ENCODE assay signal across 13 mouse cellular contexts in the genomic region with DNA sequence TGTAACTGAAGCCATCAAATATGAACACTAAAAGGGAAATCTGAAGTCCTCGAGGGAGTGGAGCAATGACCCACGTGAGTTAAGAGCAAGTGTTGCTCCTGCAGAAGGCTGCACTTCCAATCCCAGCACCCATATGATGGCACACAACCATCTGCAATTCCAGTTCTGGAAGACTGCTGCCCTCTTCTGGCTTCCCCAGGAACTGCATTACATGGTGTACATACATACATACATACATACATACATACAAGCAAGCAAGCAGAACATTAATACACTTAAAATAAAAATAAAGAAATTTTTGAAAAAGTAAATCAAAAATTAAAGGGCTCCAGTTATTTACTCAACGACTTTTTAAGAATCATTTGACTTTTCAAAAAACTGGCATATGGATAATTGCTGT. TPM values are rescaled to one million over a fixed set of nuclear protein-coding genes. Genes with fewer than 3 reads are reported as not detected.
DNase-seq lines count a peak whose midpoint lies in the region; ATAC-seq and TF ChIP-seq lines count a peak whose summit lies in the region.
"Had no signal": no experiment of that assay in that cellular context is flagged by ENCODE, and none has a peak within 500 bp of the region (broad histone marks: within the 10 kb centered on the region; RNA-seq: fewer than 3 reads in every experiment).

No protein-coding gene starts in this region.

- no peak for DNase-seq in forebrain, postnatal 0 days
- DNase-seq in liver, adult 2 months (ENCODE audit: extremely low read depth, low read depth, low spot score), result no peak
- DNase-seq in liver, embryonic 11.5 days (ENCODE audit: low spot score), result no peak
- DNase-seq in c-Kit-negative CD71-positive TER-119-positive erythroid progenitor cells, embryonic 14.5 days (ENCODE audit: low read depth, low spot score), result peak; percentile 13
- DNase-seq in cerebellum, postnatal 4 days (ENCODE audit: low spot score in 2 of 2), result no peak
- DNase-seq in layer of hippocampus, adult 18-20 months (ENCODE audit: low spot score in 2 of 2), result no peak
- DNase-seq: cerebellum, postnatal 36 days; heart, postnatal 4 days; kidney, adult 18-20 months had no signal

- H3K27me3 ChIP-seq in forebrain, postnatal 0 days (ENCODE audit: insufficient read depth, low read length), result no peaks in the 10 kb centered on the region
- H3K27me3 ChIP-seq in forebrain, embryonic 13.5 days, result no peaks in the 10 kb centered on the region
- no peaks in the 10 kb centered on the region for H3K27me3 ChIP-seq in liver, adult 2 months (ENCODE audit: control insufficient read depth, insufficient read depth, low read length)
- H3K27me3 ChIP-seq in liver, embryonic 11.5 days (replicated peaks; ENCODE audit: control insufficient read depth, insufficient read depth, low read length), result no peaks in the 10 kb centered on the region
- H3K27me3 ChIP-seq in E14TG2a.4 (ENCODE audit: insufficient read depth, low read length), result no peaks in the 10 kb centered on the region; the same call in 1 of the 2 replicates
- H3K27me3 ChIP-seq: limb, embryonic 15.5 days had no signal

- H3K27ac ChIP-seq in forebrain, postnatal 0 days (ENCODE audit: low read depth, low read length), result no peak overlapping the region
- no peak overlapping the region for H3K27ac ChIP-seq in forebrain, embryonic 13.5 days
- H3K27ac ChIP-seq in liver, adult 2 months (replicated peaks; ENCODE audit: insufficient read depth, low read depth, low read length), result no peak overlapping the region
- H3K27ac ChIP-seq in liver, embryonic 11.5 days (ENCODE audit: low read depth, low read length), result no peak overlapping the region
- H3K27ac ChIP-seq: limb, embryonic 15.5 days had no signal

- peak; percentile 28; the same call in 1 of the 2 replicates for TF ChIP-seq CTCF in forebrain, postnatal 0 days (IDR thresholded peaks at IDR 0.05; ENCODE audit: low read depth)
- peak; percentile 12; the same call in 1 of the 2 replicates for TF ChIP-seq CTCF in liver, adult 2 months (IDR thresholded peaks at IDR 0.05; ENCODE audit: low read depth, low read length)
- TF ChIP-seq CTCF in E14TG2a.4 (conservative IDR thresholded peaks at IDR 0.05; ENCODE audit: low read length), result peak; percentile 72

- no peak overlapping the region for H3K4me3 ChIP-seq in forebrain, postnatal 0 days (ENCODE audit: low read depth, low read length)
- no peak overlapping the region for H3K4me3 ChIP-seq in forebrain, embryonic 13.5 days
- H3K4me3 ChIP-seq in liver, adult 2 months (ENCODE audit: insufficient read depth, low read depth, low read length), result no peak overlapping the region
- H3K4me3 ChIP-seq in liver, embryonic 11.5 days (ENCODE audit: low read depth, low read length), result no peak overlapping the region
- H3K4me3 ChIP-seq in E14TG2a.4 (replicated peaks; ENCODE audit: low read length), result no peak overlapping the region
- H3K4me3 ChIP-seq: limb, embryonic 15.5 days had no signal

- no peak for ATAC-seq in forebrain, postnatal 0 days
- ATAC-seq in forebrain, embryonic 13.5 days, result no peak
- no peak for ATAC-seq in liver, embryonic 11.5 days (replicated peaks; ENCODE audit: low FRiP score)
- ATAC-seq: forebrain, embryonic 16.5 days had no signal

- WGBS in forebrain, postnatal 0 days, result 91% methylated on average over 3 of the region's 3 CpGs
- 95% methylated on average over 3 of the region's 3 CpGs for WGBS in forebrain, embryonic 13.5 days
- WGBS in liver, adult 2 months, result 94% methylated on average over 3 of the region's 3 CpGs
- 86% methylated on average over 3 of the region's 3 CpGs for WGBS in liver, embryonic 11.5 days

- H3K36me3 ChIP-seq in forebrain, postnatal 0 days (ENCODE audit: insufficient read depth), result no peaks in the 10 kb centered on the region
- H3K36me3 ChIP-seq in forebrain, embryonic 13.5 days (ENCODE audit: poor library complexity, severe bottlenecking), result no peaks in the 10 kb centered on the region
- H3K36me3 ChIP-seq in liver, adult 2 months (ENCODE audit: control insufficient read depth, insufficient read depth, low read length), result no peaks in the 10 kb centered on the region
- no peaks in the 10 kb centered on the region for H3K36me3 ChIP-seq in liver, embryonic 11.5 days (ENCODE audit: control insufficient read depth, insufficient read depth, low read length)
- no peaks in the 10 kb centered on the region for H3K36me3 ChIP-seq in E14TG2a.4 (ENCODE audit: insufficient read depth, low read length)
- H3K36me3 ChIP-seq: limb, embryonic 15.5 days had no signal

- TF ChIP-seq POLR2A in liver, adult 2 months (IDR thresholded peaks at IDR 0.05; ENCODE audit: extremely low read depth, insufficient read depth, low read length), result no peak

- no peaks in the 10 kb centered on the region for H3K9me3 ChIP-seq in forebrain, postnatal 0 days (ENCODE audit: low read length)
- H3K9me3 ChIP-seq in forebrain, embryonic 13.5 days (replicated peaks), result 0 out of 2 replicates have a peak, but pooled peaks cover 3% of the 10 kb centered on the region
- no peaks in the 10 kb centered on the region for H3K9me3 ChIP-seq in liver, embryonic 11.5 days (ENCODE audit: control insufficient read depth, low read length)
- peaks cover 10% of the 10 kb centered on the region for H3K9me3 ChIP-seq in E14TG2a.4 (ENCODE audit: low read length)
- H3K9me3 ChIP-seq: limb, embryonic 15.5 days had no signal

- H3K79me2 ChIP-seq in liver, adult 2 months (ENCODE audit: control insufficient read depth, insufficient read depth, low read length), result no peaks in the 10 kb centered on the region

- H3K9ac ChIP-seq in forebrain, postnatal 0 days, result no peak overlapping the region
- no peak overlapping the region for H3K9ac ChIP-seq in forebrain, embryonic 13.5 days
- H3K9ac ChIP-seq in liver, adult 2 months (ENCODE audit: low read depth, low read length), result no peak overlapping the region
- no peak overlapping the region for H3K9ac ChIP-seq in liver, embryonic 11.5 days (ENCODE audit: low read depth, low read length)
- H3K9ac ChIP-seq: limb, embryonic 15.5 days had no signal

- no peak overlapping the region for H3K4me2 ChIP-seq in forebrain, postnatal 0 days (ENCODE audit: low read depth)
- H3K4me2 ChIP-seq in forebrain, embryonic 13.5 days, result no peak overlapping the region
- H3K4me2 ChIP-seq in liver, embryonic 11.5 days, result no peak overlapping the region
- H3K4me2 ChIP-seq: limb, embryonic 15.5 days had no signal

- H3K4me1 ChIP-seq in forebrain, postnatal 0 days (ENCODE audit: insufficient read depth), result no peaks in the 10 kb centered on the region
- H3K4me1 ChIP-seq in forebrain, embryonic 13.5 days, result peaks cover 19% of the 10 kb centered on the region
- no peaks in the 10 kb centered on the region for H3K4me1 ChIP-seq in liver, adult 2 months (ENCODE audit: control insufficient read depth, insufficient read depth, low read length)
- no peaks in the 10 kb centered on the region for H3K4me1 ChIP-seq in liver, embryonic 11.5 days (replicated peaks; ENCODE audit: control insufficient read depth, insufficient read depth, low read length)
- no peaks in the 10 kb centered on the region for H3K4me1 ChIP-seq in E14TG2a.4 (replicated peaks; ENCODE audit: low read depth, low read length)
- H3K4me1 ChIP-seq: limb, embryonic 15.5 days had no signal

RNA-seq across cellular contexts. Expression of gene Cavin2, which starts 58.7 kb away (rescaled TPM):
- total RNA-seq in forebrain, postnatal 0 days (2014; rRNA removed), result 8.2 and 11.2 TPM in 2 replicates
- 6.4 and 7.1 TPM in 2 replicates for polyA plus RNA-seq in forebrain, postnatal 0 days (2015; fragmentation: Nextera tagmentation; extraction: Ambion mirVana)
- polyA plus RNA-seq in forebrain, embryonic 13.5 days (2015; fragmentation: Nextera tagmentation; extraction: Ambion mirVana), result 1.5 and 2.1 TPM in 2 replicates
- 17.6 and 18.1 TPM in 2 replicates for total RNA-seq in liver, adult 2 months (2014; rRNA removed)
- polyA plus RNA-seq in liver, adult 2 months (2012; rRNA removed), result 5.9 and 6.4 TPM in 2 replicates
- polyA plus RNA-seq in liver, embryonic 11.5 days (2014; fragmentation: Nextera tagmentation; extraction: Ambion mirVana), result 31.1 and 34.5 TPM in 2 replicates
- 1 to 10 TPM; 7.4 TPM for total RNA-seq in layer of hippocampus, adult 18-20 months (2021)

Comparison
In these comparisons a context has a peak if more than half of its experiments do, and no peak if none do; other contexts are left out.
1. CTCF ChIP-seq: peak in every context shown above with its lines; median percentile 72 in E14TG2a.4; 28 in forebrain, postnatal 0 days; 12 in liver, adult 2 months.